Mouse (Mus musculus): Measurements from ENCODE around the gene Gm21117. TPM values are rescaled to one million over a fixed set of nuclear protein-coding genes. Genes with fewer than 3 reads are reported as not detected.
"Not testable (repeated sequence)": the region's sequence is repeated elsewhere in the genome, so short reads cannot be mapped to it uniquely, and the experiment has no call there.

Gm21117 gene
- total RNA-seq (2021), result not detected

DNA sequence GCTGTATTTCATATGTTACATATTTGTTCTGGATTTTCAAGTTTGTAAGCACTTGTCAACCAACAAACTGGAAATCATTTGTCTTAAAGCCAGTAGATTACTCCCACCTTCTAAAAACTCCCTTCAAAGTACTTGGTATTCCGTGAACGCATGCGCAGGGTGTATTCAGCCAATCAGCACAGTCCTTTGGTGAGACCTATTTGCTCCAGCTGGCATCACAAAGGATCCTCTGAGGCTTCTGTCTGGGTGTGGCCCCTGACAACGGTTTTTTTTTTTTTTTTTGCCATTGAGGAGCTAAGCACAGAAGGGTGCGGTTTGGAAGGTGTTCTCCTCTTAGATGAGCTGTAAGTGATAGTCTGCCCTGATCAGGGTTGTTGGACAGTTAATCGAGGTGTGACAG lies at the start of gene Gm21117:
Gene Gm21117, plus strand, starts transcription at position 301 of the 400 bp plus-strand sequence.
- intact Hi-C loops (cut with DNase I); DNase-seq (ENCODE audit: low spot score): not testable (repeated sequence)

All from heart, postnatal 25 days (tissue).